Mouse (Mus musculus): ENCODE measurements around the gene Pde6d.

DNA sequence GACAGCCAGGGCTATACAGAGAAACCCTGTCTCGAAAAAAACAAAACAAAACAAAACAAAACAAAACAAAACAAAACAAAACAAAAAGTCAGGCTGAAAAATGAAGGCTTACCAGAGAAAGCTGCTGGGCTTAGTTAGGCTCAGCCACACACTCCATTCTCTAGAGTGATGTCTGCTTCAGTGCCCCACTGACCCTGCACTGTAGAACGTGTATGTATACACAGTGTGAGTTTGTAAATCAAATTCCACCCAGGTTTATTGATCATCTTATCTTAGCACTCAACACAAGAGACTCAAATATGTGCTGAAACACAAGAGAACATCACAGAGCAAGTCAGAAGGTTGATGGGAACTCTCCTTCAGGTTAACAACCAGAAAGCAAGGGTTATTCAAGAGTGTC lies 14.0 kb downstream of the Pde6d start:
- TF ChIP-seq CTCF (IDR thresholded peaks at IDR 0.05; ENCODE audit: borderline replicate concordance, extremely low read depth, insufficient read depth, insufficient read length) (no peak), POLR2A (IDR thresholded peaks at IDR 0.05; ENCODE audit: borderline replicate concordance, extremely low read depth, insufficient read depth, insufficient read length, poor library complexity, severe bottlenecking) (no peak)

All from brain, embryonic 14.5 days (tissue).